Mouse (Mus musculus) mouse embryonic stem cell (cell line): ENCODE results near the gene Ndufs3.

ENCODE experiments used
- in situ Hi-C, 2 experiments: fragments of 300-500 bp; cut with MboI; formaldehyde crosslinking; loops; 1 replicate in 1 of 2; 3 replicates in 1 of 2; pipeline ENCODE4 v1.14.3; 2019 to 2020; ENCODE audit warnings: low sequenced_read_pairs in 2 of 2, low pct_unique_long_range_greater_than_20kb in 1 of 2, mixed read lengths in 1 of 2; ENCODE audit not compliant: unreplicated experiment in 1 of 2

Ndufs3 gene

GRCm38 (mm10) chr2:90871180-90871961 is 33.3 kb downstream of the Ndufs3 start:
- in situ Hi-C loops, result no loop called here

- in situ Hi-C loops, result no loop called here
These were observed 34.5 kb downstream of the Ndufs3 start for GRCm38 (mm10) chr2:90870136-90870601.

GRCm38 (mm10) chr2:90866524-90866923 is 38.1 kb downstream of the Ndufs3 start:
- in situ Hi-C loops, result no loop called here

- in situ Hi-C loops, result no loop called here
These were observed 40.4 kb downstream of the Ndufs3 start for GRCm38 (mm10) chr2:90864184-90864583.

GRCm38 (mm10) chr2:90861486-90861885 is 43.1 kb downstream of the Ndufs3 start:
- in situ Hi-C loops, result no loop called here

GRCm38 (mm10) chr2:90850401-90850800 is 54.2 kb downstream of the Ndufs3 start:
- in situ Hi-C loops, result no loop called here

- in situ Hi-C loops, result no loop called here
These were observed 56.3 kb downstream of the Ndufs3 start for GRCm38 (mm10) chr2:90848331-90848730.

- in situ Hi-C loops, result no loop called here
These were observed 57.0 kb downstream of the Ndufs3 start for GRCm38 (mm10) chr2:90847681-90848050.

GRCm38 (mm10) chr2:90846955-90847680 is 57.5 kb downstream of the Ndufs3 start, which contains the start of gene Mtch2:
Gene Mtch2, plus strand, starts transcription at chr2:90847155.
- in situ Hi-C loops, result no loop called here

- in situ Hi-C loops, result no loop called here
These were observed 58.1 kb downstream of the Ndufs3 start for GRCm38 (mm10) chr2:90846597-90846954.

GRCm38 (mm10) chr2:90846171-90846570 is 58.5 kb downstream of the Ndufs3 start:
- in situ Hi-C loops, result no loop called here

GRCm38 (mm10) chr2:90845234-90845633 is 59.4 kb downstream of the Ndufs3 start:
- in situ Hi-C loops, result no loop called here
